Mouse (Mus musculus) neutrophil, adult 5-6 weeks (primary cell): ENCODE measurements around the gene Acsf3. TPM values are rescaled to one million over a fixed set of nuclear protein-coding genes. Genes with fewer than 3 reads are reported as not detected.

Experiments
- total RNA-seq: library from RNA; stranded (forward); fragments of 200-1000 nt; gene quantifications from 2 replicates; pipeline ENCODE4 v1.2.3, GENCODE M21; 2017

Acsf3 gene
- total RNA-seq, 1 experiment from 2014 or later, result 5.2 TPM

Other genes with a start within 250 kb of the Acsf3 start
- gene Piezo1, start 224.2 kb upstream of the Acsf3 start, total RNA-seq, result 22.1 and 24.4 TPM in 2 replicates
- 29.8 and 30.4 TPM in 2 replicates for gene Cdt1, start 207.5 kb upstream of the Acsf3 start, total RNA-seq
- 26.4 and 42.6 TPM in 2 replicates for gene Aprt, start 198.6 kb upstream of the Acsf3 start, total RNA-seq
- gene Galns, start 164.0 kb upstream of the Acsf3 start, total RNA-seq, result 11.2 and 17.1 TPM in 2 replicates
- 18.3 and 23.7 TPM in 2 replicates for gene Trappc2l, start 163.8 kb upstream of the Acsf3 start, total RNA-seq
- gene Pabpn1l, start 152.7 kb upstream of the Acsf3 start, total RNA-seq, result not detected in 2 replicates
- 6.8 and 17.8 TPM in 2 replicates for gene Cbfa2t3, start 76.4 kb upstream of the Acsf3 start, total RNA-seq
- not detected in 2 replicates for gene Cdh15, start 72.5 kb downstream of the Acsf3 start, total RNA-seq